8 mouse cellular contexts compared by ENCODE assay signal in the genomic region with DNA sequence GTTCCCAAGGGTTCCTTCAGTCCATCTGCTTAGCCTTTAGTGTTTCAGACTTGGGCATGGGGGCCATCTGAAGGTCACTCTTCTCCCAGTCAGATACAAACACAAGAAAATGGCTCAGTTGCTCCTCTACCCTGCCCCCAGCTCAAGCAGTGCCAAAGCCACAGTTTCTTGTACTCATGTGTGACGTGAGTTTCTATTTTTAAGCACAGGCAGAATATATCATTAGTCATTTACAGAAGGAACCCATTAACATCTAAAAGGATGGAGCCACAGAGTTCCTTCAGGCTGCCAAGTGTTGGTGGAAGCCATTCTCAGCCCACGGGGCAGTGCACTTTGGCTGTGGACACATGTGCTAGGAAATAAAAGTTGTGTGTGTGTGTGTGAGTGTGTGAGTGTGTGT.
DNase-seq lines count a peak whose midpoint lies in the region; ATAC-seq and TF ChIP-seq lines count a peak whose summit lies in the region.

No protein-coding gene starts in this region.

- peak overlapping the region; percentile 50 for H3K27ac ChIP-seq in heart, embryonic 15.5 days
- H3K27ac ChIP-seq in limb, embryonic 14.5 days (replicated peaks; ENCODE audit: low read depth, low read length) = no peak overlapping the region

- 15% methylated on average over 2 of the region's 2 CpGs for WGBS in heart, embryonic 15.5 days
- WGBS in limb, embryonic 14.5 days = 24% methylated on average over 2 of the region's 2 CpGs

- ATAC-seq in heart, embryonic 15.5 days (replicated peaks; ENCODE audit: insufficient number of reproducible peaks, insufficient read depth, low FRiP score, low read depth) = peak; percentile 81
- ATAC-seq in limb, embryonic 14.5 days (ENCODE audit: low FRiP score, low read depth) = peak; percentile 57; the same call in 1 of the 2 replicates

- peak; percentile 79 to 82 for DNase-seq in adrenal gland, adult (ENCODE audit: inconsistent age in 2 of 2, low spot score in 1 of 2)
- no peak for DNase-seq in adrenal gland, adult 18-20 months (ENCODE audit: low spot score in 2 of 2)
- DNase-seq in right cerebral cortex, postnatal 10 days (ENCODE audit: low spot score in 2 of 2) = peak; percentile 49
- DNase-seq in right cerebral cortex, postnatal 25 days = no peak
- peak; percentile 79 for DNase-seq in limb, embryonic 14.5 days (ENCODE audit: low spot score)
- DNase-seq in thymus, postnatal 0 days (ENCODE audit: low spot score) = no peak
- no peak for DNase-seq in T-cell, adult 2 months (ENCODE audit: low spot score)

- peaks cover 9% of the 10 kb centered on the region for H3K36me3 ChIP-seq in heart, embryonic 15.5 days
- peaks cover 4% of the 10 kb centered on the region for H3K36me3 ChIP-seq in limb, embryonic 14.5 days (ENCODE audit: control insufficient read depth, insufficient read depth, low read length)

- H3K9ac ChIP-seq in heart, embryonic 15.5 days = no peak overlapping the region
- no peak overlapping the region for H3K9ac ChIP-seq in limb, embryonic 14.5 days (ENCODE audit: low read depth, low read length, severe bottlenecking)

- H3K27me3 ChIP-seq in heart, embryonic 15.5 days = no peaks in the 10 kb centered on the region
- no peaks in the 10 kb centered on the region for H3K27me3 ChIP-seq in limb, embryonic 14.5 days (ENCODE audit: control insufficient read depth, insufficient read depth, low read length)

- TF ChIP-seq POLR2A in limb, embryonic 14.5 days (IDR thresholded peaks at IDR 0.05; ENCODE audit: borderline replicate concordance, extremely low read depth, insufficient read depth, insufficient read length) = no peak

- no peak overlapping the region for H3K4me3 ChIP-seq in heart, embryonic 15.5 days
- H3K4me3 ChIP-seq in limb, embryonic 14.5 days (replicated peaks; ENCODE audit: low read length) = no peak overlapping the region

- no peaks in the 10 kb centered on the region for H3K9me3 ChIP-seq in heart, embryonic 15.5 days (replicated peaks)
- peaks cover 4% of the 10 kb centered on the region for H3K9me3 ChIP-seq in limb, embryonic 14.5 days (ENCODE audit: control insufficient read depth, low read length)

- H3K4me2 ChIP-seq in heart, embryonic 15.5 days = no peak overlapping the region
- H3K4me2 ChIP-seq in limb, embryonic 14.5 days (replicated peaks; ENCODE audit: low read depth, low read length, severe bottlenecking) = no peak overlapping the region

- peaks cover 11% of the 10 kb centered on the region for H3K4me1 ChIP-seq in heart, embryonic 15.5 days (replicated peaks)
- peaks cover 11% of the 10 kb centered on the region for H3K4me1 ChIP-seq in limb, embryonic 14.5 days (ENCODE audit: control insufficient read depth, insufficient read depth, low read length)

Comparison
In these comparisons a context has a peak if more than half of its experiments do, and no peak if none do; other contexts are left out.
1. DNase-seq: peak in adrenal gland, adult (2 of 2), right cerebral cortex, postnatal 10 days (2 of 2) and limb, embryonic 14.5 days (single experiment); none in adrenal gland, adult 18-20 months (0 of 2), right cerebral cortex, postnatal 25 days (single experiment), thymus, postnatal 0 days (single experiment) and T-cell, adult 2 months (single experiment).